Mouse (Mus musculus): ENCODE measurements around the gene Musk. TPM values are rescaled to one million over a fixed set of nuclear protein-coding genes. Genes with fewer than 3 reads are reported as not detected.

Musk gene
- polyA plus RNA-seq, 1 experiment from 2014 or later = 0.62 TPM

DNA sequence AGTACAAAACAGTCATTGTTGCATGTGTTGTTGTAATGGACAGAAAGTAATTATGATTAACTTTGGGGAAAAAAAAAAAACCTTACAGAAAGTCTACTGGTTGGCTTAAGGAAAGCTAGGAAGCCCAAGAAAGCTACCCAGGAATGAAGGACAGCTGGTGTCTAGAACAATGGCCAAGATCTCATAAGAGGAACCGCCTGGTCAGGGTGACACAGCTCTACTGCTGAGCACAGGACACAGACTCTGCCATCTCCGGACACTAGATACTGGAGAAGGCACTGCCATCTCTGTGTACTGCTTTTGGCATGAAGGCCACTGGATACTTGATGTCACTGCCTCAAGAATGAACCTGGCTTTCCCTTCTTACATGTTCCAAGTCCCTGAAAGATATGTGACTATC is 5.6 kb upstream of the Musk start:
- WGBS = 96% methylated on average over 2 of the region's 2 CpGs
- DNase-seq (ENCODE audit: low spot score) (no peak), ATAC-seq (replicated peaks; ENCODE audit: low FRiP score, low read depth) (no peak)
- Histone ChIP-seq H3K4me1 (replicated peaks; ENCODE audit: insufficient read depth, low read length) (no peaks in the 10 kb centered on the region), H3K9me3 (replicated peaks; ENCODE audit: low read length) (no peaks in the 10 kb centered on the region), H3K27me3 (ENCODE audit: insufficient read depth, low read length) (no peaks in the 10 kb centered on the region), H3K4me3 (replicated peaks; ENCODE audit: low read depth, low read length) (no peak overlapping the region), H3K9ac (ENCODE audit: low read depth, low read length) (no peak overlapping the region), H3K27ac (no peak overlapping the region), H3K36me3 (ENCODE audit: insufficient read depth, low read length) (no peaks in the 10 kb centered on the region), H3K4me2 (ENCODE audit: low read length) (no peak overlapping the region)
- no peak for TF ChIP-seq CTCF (IDR thresholded peaks at IDR 0.05; ENCODE audit: low read depth)

DNA sequence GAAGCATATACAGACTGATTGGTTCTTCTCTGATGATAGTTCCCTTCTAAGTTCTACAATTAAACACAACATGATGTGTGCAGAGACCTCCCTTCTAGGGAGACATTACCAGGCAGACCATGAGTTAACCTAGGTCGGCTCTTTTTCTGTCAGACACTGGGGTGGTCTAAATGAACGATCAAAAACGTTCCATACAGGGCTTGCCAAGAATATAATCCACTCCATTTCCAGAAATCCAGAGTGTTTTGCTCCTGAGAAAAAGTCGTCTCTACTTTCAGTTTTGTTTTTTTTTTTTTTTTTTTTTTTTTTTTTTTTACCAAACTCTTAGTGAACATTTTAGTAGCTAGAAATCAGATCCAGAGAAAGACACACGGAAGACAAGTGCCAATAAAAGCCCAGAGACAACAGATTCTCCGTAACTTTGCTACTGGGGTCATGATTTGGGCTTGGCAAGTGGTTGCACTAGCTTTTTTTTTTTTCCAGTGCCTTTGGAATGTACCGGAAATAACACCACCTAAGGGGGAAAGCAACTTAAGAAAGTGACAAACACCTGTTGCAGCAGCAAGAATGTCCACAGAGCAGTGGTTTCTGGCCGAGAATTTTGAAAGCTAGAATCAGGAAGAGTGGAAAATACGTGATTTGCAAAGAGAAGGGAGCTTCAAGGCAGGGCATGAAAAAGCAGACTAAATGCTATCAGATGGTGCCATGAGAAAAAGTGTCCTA is 769 bp downstream of the Musk start:
- Histone ChIP-seq H3K4me1 (replicated peaks; ENCODE audit: insufficient read depth, low read length) (no peaks in the 10 kb centered on the region), H3K36me3 (ENCODE audit: insufficient read depth, low read length) (no peaks in the 10 kb centered on the region), H3K4me2 (ENCODE audit: low read length) (peak overlapping the region; percentile 32), H3K27ac (no peak overlapping the region), H3K9ac (ENCODE audit: low read depth, low read length) (no peak overlapping the region), H3K27me3 (ENCODE audit: insufficient read depth, low read length) (no peaks in the 10 kb centered on the region), H3K9me3 (replicated peaks; ENCODE audit: low read length) (no peaks in the 10 kb centered on the region), H3K4me3 (replicated peaks; ENCODE audit: low read depth, low read length) (no peak overlapping the region)
- DNase-seq (ENCODE audit: low spot score) (peak; percentile 40), ATAC-seq (replicated peaks; ENCODE audit: low FRiP score, low read depth) (no peak)
- WGBS = 37% methylated on average over 9 of the region's 9 CpGs
- no peak for TF ChIP-seq CTCF (IDR thresholded peaks at IDR 0.05; ENCODE audit: low read depth)

DNA sequence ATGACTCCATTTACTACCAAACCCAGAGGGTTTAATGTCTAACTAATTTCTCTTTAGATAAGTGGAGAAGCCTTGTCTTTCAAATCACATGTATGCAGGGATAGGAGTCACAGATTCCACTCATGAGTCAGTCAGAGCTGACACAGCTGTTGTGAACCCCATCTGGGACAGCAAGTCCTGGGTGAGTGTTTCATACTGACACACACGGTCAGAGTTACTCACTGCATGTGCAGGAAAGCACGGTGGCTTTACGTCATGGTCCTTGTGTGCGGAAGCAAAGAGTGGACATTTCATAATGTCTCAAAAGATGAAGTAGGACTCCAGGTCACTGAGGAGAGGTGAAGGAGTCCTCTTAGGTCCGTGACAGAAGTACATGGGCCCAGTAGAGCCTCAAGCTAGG is 3.0 kb downstream of the Musk start:
- no peak overlapping the region for H3K4me2 ChIP-seq (ENCODE audit: low read length)
- no peaks in the 10 kb centered on the region for H3K27me3 ChIP-seq (ENCODE audit: insufficient read depth, low read length)
- DNase-seq (ENCODE audit: low spot score) = peak; percentile 15
- no peak overlapping the region for H3K27ac ChIP-seq
- ATAC-seq (replicated peaks; ENCODE audit: low FRiP score, low read depth) = no peak
- no peak for TF ChIP-seq CTCF (IDR thresholded peaks at IDR 0.05; ENCODE audit: low read depth)
- no peaks in the 10 kb centered on the region for H3K9me3 ChIP-seq (replicated peaks; ENCODE audit: low read length)
- no peak overlapping the region for H3K9ac ChIP-seq (ENCODE audit: low read depth, low read length)
- no peaks in the 10 kb centered on the region for H3K4me1 ChIP-seq (replicated peaks; ENCODE audit: insufficient read depth, low read length)
- WGBS = 73% methylated on average over 5 of the region's 5 CpGs
- no peak overlapping the region for H3K4me3 ChIP-seq (replicated peaks; ENCODE audit: low read depth, low read length)
- no peaks in the 10 kb centered on the region for H3K36me3 ChIP-seq (ENCODE audit: insufficient read depth, low read length)

DNA sequence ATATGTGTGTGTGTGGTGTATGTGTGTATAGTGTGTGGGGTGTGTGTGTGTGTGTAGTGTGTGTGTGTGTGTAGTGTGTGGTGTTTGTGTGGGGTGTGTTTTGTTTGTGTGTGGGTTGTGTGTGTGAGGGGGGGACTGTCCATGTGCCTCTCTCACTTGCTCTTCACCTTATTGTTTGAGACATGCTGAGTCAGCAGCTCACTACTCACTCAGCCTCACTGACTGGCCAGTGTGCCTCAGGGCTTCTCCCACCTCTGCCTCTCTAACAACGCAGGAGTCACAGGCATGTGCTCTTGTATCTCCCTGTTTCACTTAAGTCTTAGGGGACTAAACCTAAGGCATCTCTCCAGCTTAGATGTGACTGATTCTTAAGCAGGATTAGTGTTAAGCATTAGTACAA is 6.1 kb downstream of the Musk start:
- WGBS = 39% methylated on average over 1 of the region's 1 CpGs
- H3K4me2 ChIP-seq (ENCODE audit: low read length) = no peak overlapping the region
- H3K4me3 ChIP-seq (replicated peaks; ENCODE audit: low read depth, low read length) = no peak overlapping the region
- H3K4me1 ChIP-seq (replicated peaks; ENCODE audit: insufficient read depth, low read length) = no peaks in the 10 kb centered on the region
- no peaks in the 10 kb centered on the region for H3K9me3 ChIP-seq (replicated peaks; ENCODE audit: low read length)
- no peak for TF ChIP-seq CTCF (IDR thresholded peaks at IDR 0.05; ENCODE audit: low read depth)
- ATAC-seq (replicated peaks; ENCODE audit: low FRiP score, low read depth) = no peak
- H3K36me3 ChIP-seq (ENCODE audit: insufficient read depth, low read length) = no peaks in the 10 kb centered on the region
- DNase-seq (ENCODE audit: low spot score) = no peak
- no peak overlapping the region for H3K27ac ChIP-seq
- no peak overlapping the region for H3K9ac ChIP-seq (ENCODE audit: low read depth, low read length)
- H3K27me3 ChIP-seq (ENCODE audit: insufficient read depth, low read length) = no peaks in the 10 kb centered on the region

DNA sequence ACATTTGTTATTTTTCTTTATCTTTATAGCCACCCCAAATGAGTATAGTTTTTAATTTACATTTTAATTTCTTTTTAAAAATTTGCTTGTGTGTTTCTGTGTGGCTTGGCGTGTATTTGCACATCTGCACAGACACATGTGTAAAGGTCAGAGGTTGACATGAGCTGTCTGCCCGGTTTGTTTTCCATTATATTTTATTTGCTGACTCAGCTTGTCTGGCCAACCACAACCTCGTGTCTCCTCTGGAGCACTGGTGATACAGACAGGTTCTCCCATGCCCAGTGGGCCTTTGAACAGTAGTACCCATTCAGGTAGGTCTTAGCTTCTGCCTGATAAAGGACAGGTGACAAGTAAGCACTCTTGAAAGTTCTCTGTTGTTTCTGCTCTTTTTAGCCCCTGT is 7.3 kb downstream of the Musk start:
- DNase-seq (ENCODE audit: low spot score) (no peak), ATAC-seq (replicated peaks; ENCODE audit: low FRiP score, low read depth) (no peak)
- Histone ChIP-seq H3K4me1 (replicated peaks; ENCODE audit: insufficient read depth, low read length) (no peaks in the 10 kb centered on the region), H3K36me3 (ENCODE audit: insufficient read depth, low read length) (no peaks in the 10 kb centered on the region), H3K27me3 (ENCODE audit: insufficient read depth, low read length) (no peaks in the 10 kb centered on the region), H3K9me3 (replicated peaks; ENCODE audit: low read length) (no peaks in the 10 kb centered on the region), H3K9ac (ENCODE audit: low read depth, low read length) (no peak overlapping the region), H3K4me3 (replicated peaks; ENCODE audit: low read depth, low read length) (no peak overlapping the region), H3K4me2 (ENCODE audit: low read length) (no peak overlapping the region), H3K27ac (no peak overlapping the region)
- 81% methylated on average over 3 of the region's 3 CpGs for WGBS
- TF ChIP-seq CTCF (IDR thresholded peaks at IDR 0.05; ENCODE audit: low read depth) = no peak

DNA sequence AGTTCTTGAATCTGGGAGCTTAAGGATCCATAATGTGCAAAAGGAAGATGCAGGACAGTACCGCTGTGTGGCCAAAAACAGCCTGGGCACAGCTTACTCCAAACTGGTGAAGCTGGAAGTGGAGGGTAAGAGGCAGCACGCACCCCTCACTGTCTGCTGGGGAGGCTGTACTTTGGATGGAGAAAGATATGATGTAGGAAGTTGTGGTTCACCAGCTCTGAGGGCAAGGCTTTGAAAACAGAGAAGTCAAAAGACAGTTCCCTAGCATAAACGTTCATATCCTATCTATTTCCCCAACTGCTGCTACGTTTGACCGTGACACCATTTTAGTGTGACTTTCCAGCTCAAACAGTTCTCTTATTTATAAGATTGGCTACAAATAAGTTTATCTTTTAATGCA is 18.1 kb downstream of the Musk start:
- Histone ChIP-seq H3K4me3 (replicated peaks; ENCODE audit: low read depth, low read length) (no peak overlapping the region), H3K4me2 (ENCODE audit: low read length) (no peak overlapping the region), H3K9me3 (replicated peaks; ENCODE audit: low read length) (no peaks in the 10 kb centered on the region), H3K4me1 (replicated peaks; ENCODE audit: insufficient read depth, low read length) (peaks cover 7% of the 10 kb centered on the region; the same call in 1 of the 2 replicates), H3K27me3 (ENCODE audit: insufficient read depth, low read length) (no peaks in the 10 kb centered on the region), H3K27ac (no peak overlapping the region), H3K36me3 (ENCODE audit: insufficient read depth, low read length) (no peaks in the 10 kb centered on the region), H3K9ac (ENCODE audit: low read depth, low read length) (no peak overlapping the region)
- ATAC-seq (replicated peaks; ENCODE audit: low FRiP score, low read depth) (no peak), DNase-seq (ENCODE audit: low spot score) (peak; percentile 9)
- no peak for TF ChIP-seq CTCF (IDR thresholded peaks at IDR 0.05; ENCODE audit: low read depth)
- WGBS = 56% methylated on average over 5 of the region's 5 CpGs

DNA sequence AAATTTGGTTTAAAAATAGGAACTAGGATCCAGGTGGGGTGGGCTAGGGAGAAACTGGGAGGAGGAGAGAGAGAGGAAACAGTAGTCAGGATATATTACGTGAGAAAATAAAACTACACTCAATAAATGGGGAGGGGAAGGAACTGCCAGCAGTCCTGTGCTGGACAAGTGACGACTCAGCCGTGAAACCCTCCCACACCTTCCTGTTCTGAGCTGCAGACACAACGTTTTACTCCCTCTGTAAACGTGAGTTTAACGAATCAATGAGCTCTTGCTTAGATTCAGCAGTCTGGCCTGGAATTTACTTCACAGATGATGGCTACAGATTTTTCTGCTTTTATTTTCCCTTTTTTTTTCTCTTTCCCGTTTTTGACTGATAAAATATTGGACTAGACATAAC is 18.8 kb downstream of the Musk start:
- Histone ChIP-seq H3K4me1 (replicated peaks; ENCODE audit: insufficient read depth, low read length) (peaks cover 7% of the 10 kb centered on the region; the same call in 1 of the 2 replicates), H3K27me3 (ENCODE audit: insufficient read depth, low read length) (no peaks in the 10 kb centered on the region), H3K4me3 (replicated peaks; ENCODE audit: low read depth, low read length) (no peak overlapping the region), H3K27ac (no peak overlapping the region), H3K4me2 (ENCODE audit: low read length) (peak overlapping the region; percentile 25; the same call in 1 of the 2 replicates), H3K36me3 (ENCODE audit: insufficient read depth, low read length) (no peaks in the 10 kb centered on the region), H3K9ac (ENCODE audit: low read depth, low read length) (no peak overlapping the region), H3K9me3 (replicated peaks; ENCODE audit: low read length) (no peaks in the 10 kb centered on the region)
- TF ChIP-seq CTCF (IDR thresholded peaks at IDR 0.05; ENCODE audit: low read depth) = no peak
- peak; percentile 87 for DNase-seq (ENCODE audit: low spot score)
- WGBS = 4% methylated on average over 7 of the region's 7 CpGs
- no peak for ATAC-seq (replicated peaks; ENCODE audit: low FRiP score, low read depth)

All from kidney, postnatal 0 days (tissue).